Mouse (Mus musculus) ES-E14 (cell line): Measurements from ENCODE around the gene Slc6a1. TPM values are rescaled to one million over a fixed set of nuclear protein-coding genes. Genes with fewer than 3 reads are reported as not detected.

Experiments
- DNase-seq: peaks from one replicate; pipeline ENCODE4 v3.0.0-alpha.2; 2013; ENCODE audit warnings: low read depth, low spot score
- H3K27ac ChIP-seq: 2 replicates; pipeline ENCODE4 v1.5.1; 2012; ENCODE audit warnings: low read depth, mild to moderate bottlenecking, low read length, moderate library complexity, mixed read lengths; ENCODE audit not compliant: poor library complexity, insufficient read depth, severe bottlenecking
- H3K36me3 ChIP-seq: 2 replicates; pipeline ENCODE4 v1.6.1; 2012; ENCODE audit warnings: mild to moderate bottlenecking, low read length, moderate library complexity, mixed read lengths; ENCODE audit not compliant: control insufficient read depth, poor library complexity, insufficient read depth, severe bottlenecking
- H3K4me1 ChIP-seq, 2 experiments: fragments of 150-350 bp in 1 of 2; sonication (generic) in 1 of 2; 2 replicates each; pipeline ENCODE4 v1.6.1; 2012; ENCODE audit warnings: low read length in 2 of 2, mild to moderate bottlenecking in 1 of 2, mixed read lengths in 1 of 2; ENCODE audit not compliant: control insufficient read depth in 2 of 2, insufficient read depth in 2 of 2, poor library complexity in 1 of 2
- H3K4me3 ChIP-seq, 2 experiments: fragments of 150-350 bp in 1 of 2; sonication (generic) in 1 of 2; 2 replicates each; pipeline ENCODE4 v1.5.1; 2012; ENCODE audit warnings: low read length in 2 of 2, low read depth in 1 of 2, mild to moderate bottlenecking in 1 of 2, mixed read lengths in 1 of 2; ENCODE audit not compliant: insufficient read depth in 1 of 2, poor library complexity in 1 of 2, severe bottlenecking in 1 of 2
- H3K9ac ChIP-seq: 2 replicates; pipeline ENCODE4 v1.6.1; 2012; ENCODE audit warnings: low read depth, mild to moderate bottlenecking, low read length, mixed read lengths; ENCODE audit not compliant: poor library complexity, insufficient read depth, severe bottlenecking
- H3K9me3 ChIP-seq: fragments of 150-350 bp; sonication (generic); 2 replicates; pipeline ENCODE4 v1.6.1; 2012; ENCODE audit warnings: low read depth, mild to moderate bottlenecking, low read length; ENCODE audit not compliant: control insufficient read depth, insufficient read depth
- CHD2 ChIP-seq: IDR thresholded peaks from 2 replicates; pipeline ENCODE4 v1.6.1; 2014; ENCODE audit warnings: mild to moderate bottlenecking, low read depth, low read length, inconsistent platforms
- HCFC1 ChIP-seq: IDR thresholded peaks from 2 replicates; pipeline ENCODE4 v1.6.1; 2012; ENCODE audit warnings: low read length, inconsistent platforms, borderline replicate concordance; ENCODE audit not compliant: insufficient read depth
- MAFK ChIP-seq: IDR thresholded peaks from 2 replicates; pipeline ENCODE4 v1.6.1; 2014; ENCODE audit warnings: mild to moderate bottlenecking, low read depth, low read length, inconsistent platforms; ENCODE audit not compliant: insufficient read depth
- ZC3H11A ChIP-seq: IDR thresholded peaks from 2 replicates; pipeline ENCODE4 v1.6.1; 2012; ENCODE audit warnings: low read depth, mild to moderate bottlenecking, inconsistent platforms, low read length, borderline replicate concordance
- ZNF384 ChIP-seq: IDR thresholded peaks from 2 replicates; pipeline ENCODE4 v1.6.1; 2012; ENCODE audit warnings: low read depth, low read length, inconsistent platforms
- in situ Hi-C, 2 experiments: fragments of 600-800 bp; cut with MboI; formaldehyde crosslinking; loops; one replicate each; pipeline ENCODE4 v1.15.1; 2025; ENCODE audit warnings: low sequenced_read_pairs in 2 of 2, inconsistent platforms in 1 of 2; ENCODE audit not compliant: unreplicated experiment in 2 of 2
- total RNA-seq: library from RNA; depleted of rRNA; stranded (reverse); fragments of 300-350 nt; gene quantifications from 2 replicates; pipeline ENCODE4 v1.2.3, GENCODE M21; 2012; rRNA removed

Gene Slc6a1
- total RNA-seq, 1 experiment: 10.6 TPM

DNA sequence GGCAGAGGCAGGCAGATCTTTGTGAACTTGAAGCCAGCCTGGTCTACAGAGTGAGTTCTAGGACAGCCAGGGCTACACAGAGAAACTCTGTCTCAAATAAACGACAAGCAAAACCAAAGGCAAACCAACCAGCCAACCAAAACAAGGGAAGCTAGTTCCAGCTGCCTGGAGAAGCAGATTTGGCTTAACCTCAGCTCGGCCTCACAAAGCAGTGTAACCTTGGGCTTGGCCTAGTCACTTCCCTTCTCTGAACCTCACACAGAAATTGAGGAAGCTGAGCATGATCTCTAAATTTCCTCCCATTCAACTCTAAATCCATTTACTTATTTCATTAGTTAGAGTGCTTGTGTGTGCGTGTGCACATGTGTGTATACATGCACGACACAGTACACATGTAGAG, 79.9 kb downstream of the Slc6a1 start:
- Histone ChIP-seq H3K9ac (no peak overlapping the region), H3K4me3 (no peak overlapping the region), H3K27ac (no peak overlapping the region), H3K36me3 (no peaks in the 10 kb centered on the region), H3K4me1 (no peaks in the 10 kb centered on the region), H3K9me3 (no peaks in the 10 kb centered on the region)
- no peak for DNase-seq
- TF ChIP-seq ZC3H11A (no peak), HCFC1 (no peak), ZNF384 (no peak), MAFK (no peak), CHD2 (no peak)
- in situ Hi-C loops: no loop called here

DNA sequence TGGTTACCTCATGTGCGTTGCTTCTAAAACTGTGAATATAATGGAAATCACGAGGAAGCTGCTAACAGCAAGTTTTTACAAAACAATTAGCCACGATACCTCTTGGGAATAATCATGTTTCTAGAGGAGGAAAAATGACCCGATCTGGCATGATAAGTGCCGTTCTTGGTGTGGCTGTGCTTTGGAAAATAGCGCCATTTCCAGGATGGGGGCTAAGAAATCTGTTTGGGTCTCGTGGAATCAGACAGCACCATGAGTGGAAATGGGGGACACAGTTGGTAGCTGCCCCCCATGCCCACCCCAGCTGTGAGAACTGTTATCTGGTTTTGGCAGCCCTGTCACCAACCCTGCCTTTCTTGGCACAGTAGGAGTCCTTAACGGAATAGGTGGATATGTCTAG, 81.3 kb downstream of the Slc6a1 start:
- H3K27ac ChIP-seq: no peak overlapping the region
- no peaks in the 10 kb centered on the region for H3K4me1 ChIP-seq
- H3K36me3 ChIP-seq: no peaks in the 10 kb centered on the region
- H3K4me3 ChIP-seq: no peak overlapping the region
- H3K9ac ChIP-seq: no peak overlapping the region
- H3K9me3 ChIP-seq: no peaks in the 10 kb centered on the region
- no peak for DNase-seq
- in situ Hi-C loops: no loop called here
- TF ChIP-seq CHD2 (no peak), HCFC1 (no peak)

DNA sequence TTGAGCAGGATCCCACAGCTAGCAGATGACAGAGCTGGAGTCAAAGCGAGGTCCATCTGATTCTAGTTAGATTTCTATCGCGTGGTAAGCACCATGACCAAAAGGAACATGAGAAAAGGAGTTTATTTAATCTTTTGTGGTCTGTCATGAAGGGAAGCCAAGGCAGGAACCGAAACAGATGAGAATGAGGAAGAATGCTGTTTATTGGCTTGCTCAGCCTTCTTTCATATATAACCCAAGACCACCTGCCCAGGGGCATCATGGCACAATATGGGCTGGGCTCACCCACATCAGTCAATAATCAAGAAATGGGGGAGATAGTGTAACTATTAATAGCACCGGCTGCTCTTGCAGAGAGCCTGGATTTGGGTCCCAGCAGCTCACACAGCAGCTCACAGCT, 82.3 kb downstream of the Slc6a1 start:
- no peak for DNase-seq

GRCm38 (mm10) chr6:114366191-114366590, 83.8 kb downstream of the Slc6a1 start:
- Histone ChIP-seq H3K4me3 (no peak overlapping the region), H3K27ac (no peak overlapping the region), H3K4me1 (no peaks in the 10 kb centered on the region), H3K9me3 (no peaks in the 10 kb centered on the region), H3K36me3 (no peaks in the 10 kb centered on the region), H3K9ac (no peak overlapping the region)
- TF ChIP-seq ZNF384: no peak
- no peak for TF ChIP-seq HCFC1
- TF ChIP-seq ZC3H11A: no peak
- no peak for TF ChIP-seq CHD2
- no peak for TF ChIP-seq MAFK
- in situ Hi-C loops: no loop called here
- no peak for DNase-seq

More for the DNA sequence above, 82.3 kb downstream of the Slc6a1 start:
- Histone ChIP-seq H3K4me3 (no peak overlapping the region), H3K9me3 (no peaks in the 10 kb centered on the region), H3K9ac (no peak overlapping the region), H3K4me1 (no peaks in the 10 kb centered on the region), H3K36me3 (no peaks in the 10 kb centered on the region), H3K27ac (no peak overlapping the region)
- in situ Hi-C loops: no loop called here
- TF ChIP-seq HCFC1 (no peak), CHD2 (no peak), MAFK (no peak), ZNF384 (no peak), ZC3H11A (no peak)

Other genes with a start within 250 kb of the Slc6a1 start
- gene Atp2b2, start 240.0 kb upstream of the Slc6a1 start, total RNA-seq: 0.67 and 1.3 TPM in 2 replicates
- 0.05 and 0.13 TPM in 2 replicates for gene Slc6a11, start 151.4 kb upstream of the Slc6a1 start, total RNA-seq
- 0.94 and 1.2 TPM in 2 replicates for gene Hrh1, start 115.3 kb downstream of the Slc6a1 start, total RNA-seq